Mouse (Mus musculus): Measurements from ENCODE around the gene Ankrd13b.

DNA sequence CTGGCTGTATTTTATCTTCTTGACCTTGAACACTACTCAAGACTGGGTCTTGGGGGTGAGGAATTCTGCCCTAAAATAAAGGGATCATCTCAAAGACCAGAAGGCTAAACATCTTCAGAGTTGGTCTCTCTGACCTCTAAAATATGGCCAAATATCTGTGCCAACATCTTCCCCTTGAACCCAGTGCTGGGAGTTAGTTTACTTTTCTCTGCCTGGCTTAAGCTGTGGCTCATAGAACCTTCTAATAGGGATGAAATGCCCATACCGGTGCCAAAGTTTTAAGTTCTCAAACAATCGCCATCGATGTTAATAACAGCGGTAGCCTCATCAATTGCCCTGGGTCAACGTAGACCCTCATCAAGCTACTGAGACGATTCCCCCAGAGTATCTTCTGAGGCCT lies 27.6 kb downstream of the Ankrd13b start:
- no peak for TF ChIP-seq CTCF (conservative IDR thresholded peaks at IDR 0.05; ENCODE audit: low read length)
- no peak for TF ChIP-seq NANOG (IDR thresholded peaks at IDR 0.05; ENCODE audit: borderline replicate concordance, low read length)
- TF ChIP-seq POU5F1 (IDR thresholded peaks at IDR 0.05; ENCODE audit: borderline replicate concordance, low read length) = no peak
